Mouse (Mus musculus) cerebellum, adult 9-10 months (tissue): ENCODE data around the gene Gpd1.

Experiments used
- DNase-seq: peaks from one replicate; pipeline ENCODE4 v3.0.0; 2022

The Gpd1 gene

DNA sequence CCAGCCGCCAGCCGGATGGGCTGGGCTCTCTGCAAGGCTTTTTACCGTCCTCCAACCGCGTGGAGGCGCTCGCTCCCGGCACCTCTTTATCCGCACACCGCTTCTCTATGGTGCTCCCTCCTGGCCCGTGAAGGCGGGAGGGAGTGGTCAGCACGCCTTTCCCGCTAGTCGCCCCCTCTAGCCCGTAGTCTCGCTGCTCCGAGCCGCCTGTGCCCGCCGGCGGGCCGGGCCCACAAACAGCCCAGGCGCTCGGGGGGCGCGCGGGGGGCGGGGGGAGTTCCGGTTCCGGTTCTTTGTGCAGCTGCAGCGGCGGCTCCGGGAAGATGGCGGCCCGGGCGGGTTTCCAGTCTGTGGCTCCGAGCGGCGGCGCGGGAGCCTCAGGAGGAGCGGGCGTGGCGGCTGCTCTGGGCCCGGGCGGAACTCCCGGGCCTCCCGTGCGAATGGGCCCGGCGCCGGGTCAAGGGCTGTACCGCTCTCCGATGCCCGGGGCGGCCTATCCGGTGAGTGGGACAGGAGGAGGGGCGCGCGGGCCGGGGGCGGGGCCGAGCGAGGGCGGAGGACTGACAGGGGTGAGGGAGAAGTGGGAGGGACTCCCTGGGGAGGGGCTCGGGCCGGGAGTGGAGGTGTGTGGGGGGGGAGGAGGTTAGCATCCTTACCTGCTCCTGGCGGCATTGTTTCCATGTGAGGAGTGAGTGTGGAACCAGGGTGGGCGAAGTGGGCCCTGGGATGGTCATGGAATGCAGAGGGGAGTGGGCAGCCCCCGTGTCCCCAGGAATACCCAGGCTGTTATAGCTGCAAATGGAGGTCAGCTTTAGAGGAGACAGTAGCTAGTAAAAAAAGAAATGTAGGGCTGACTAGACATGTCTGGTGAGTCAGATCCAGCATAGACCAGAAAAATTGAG is 15.1 kb upstream of the Gpd1 start, which contains the start of gene Smarcd1:
Gene Smarcd1, plus strand, starts transcription at position 131 of the 902 bp plus-strand sequence.
- peak; percentile 93 for DNase-seq

DNA sequence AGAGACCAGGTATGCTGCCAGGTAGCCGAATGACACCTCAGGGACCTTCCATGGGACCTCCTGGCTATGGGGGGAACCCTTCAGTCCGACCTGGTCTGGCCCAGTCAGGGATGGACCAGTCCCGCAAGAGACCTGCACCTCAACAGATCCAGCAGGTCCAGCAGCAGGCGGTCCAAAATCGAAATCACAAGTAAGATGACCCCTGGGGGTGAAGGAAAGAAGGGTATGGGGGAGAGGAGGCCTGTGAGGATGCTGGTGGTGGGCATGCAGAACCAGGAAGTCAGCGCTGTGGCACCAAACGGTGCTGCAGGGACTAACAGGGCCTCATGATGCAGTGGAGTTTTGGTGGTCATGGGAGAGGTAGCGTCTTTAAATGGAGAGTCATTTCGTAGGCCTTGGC is 14.2 kb upstream of the Gpd1 start:
- DNase-seq: no peak

DNA sequence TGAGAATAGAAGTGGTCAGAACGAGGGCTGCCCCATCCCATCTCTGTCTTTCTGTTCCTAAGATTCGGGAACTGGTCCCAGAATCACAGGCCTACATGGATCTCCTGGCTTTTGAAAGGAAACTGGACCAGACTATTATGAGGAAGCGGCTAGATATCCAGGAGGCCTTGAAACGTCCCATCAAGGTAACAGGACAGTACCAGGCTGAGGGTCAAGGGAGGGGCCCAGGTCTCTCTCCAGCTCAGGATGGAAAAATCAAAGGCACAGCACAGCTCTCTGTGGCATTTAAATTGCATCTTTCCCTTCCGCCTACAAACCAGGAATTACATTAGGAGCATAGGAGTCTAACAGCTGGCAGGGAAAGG is 13.7 kb upstream of the Gpd1 start:
- DNase-seq: no peak

DNA sequence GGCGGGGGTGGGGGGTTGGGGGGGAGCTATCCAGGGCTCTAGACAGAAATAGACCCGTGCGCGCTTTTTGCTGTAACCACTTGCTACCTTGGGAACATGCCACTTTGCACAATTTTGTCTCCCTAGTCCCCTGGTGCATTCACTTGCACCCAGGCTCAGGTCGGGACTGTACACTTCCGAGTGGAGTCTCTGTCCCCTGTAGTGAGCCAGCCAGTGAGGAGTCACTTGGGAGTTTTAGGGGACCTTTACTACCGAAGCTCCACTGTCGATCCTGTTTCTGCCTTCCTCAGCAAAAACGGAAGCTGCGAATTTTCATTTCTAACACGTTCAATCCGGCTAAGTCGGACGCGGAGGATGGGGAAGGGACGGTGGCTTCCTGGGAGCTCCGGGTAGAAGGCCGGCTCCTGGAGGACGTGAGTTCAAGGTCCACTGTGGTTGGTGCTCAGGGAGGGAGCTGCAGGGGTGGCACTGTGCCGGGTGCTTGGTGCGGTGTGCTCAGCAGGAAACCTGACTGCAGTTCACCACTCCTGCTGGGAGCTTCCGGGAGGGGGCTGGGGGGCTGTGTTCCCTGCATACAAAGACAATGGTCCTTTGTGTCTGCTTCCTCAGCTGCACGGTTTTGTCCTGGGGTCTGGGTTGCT is 13.2 kb upstream of the Gpd1 start:
- no peak for DNase-seq

DNA sequence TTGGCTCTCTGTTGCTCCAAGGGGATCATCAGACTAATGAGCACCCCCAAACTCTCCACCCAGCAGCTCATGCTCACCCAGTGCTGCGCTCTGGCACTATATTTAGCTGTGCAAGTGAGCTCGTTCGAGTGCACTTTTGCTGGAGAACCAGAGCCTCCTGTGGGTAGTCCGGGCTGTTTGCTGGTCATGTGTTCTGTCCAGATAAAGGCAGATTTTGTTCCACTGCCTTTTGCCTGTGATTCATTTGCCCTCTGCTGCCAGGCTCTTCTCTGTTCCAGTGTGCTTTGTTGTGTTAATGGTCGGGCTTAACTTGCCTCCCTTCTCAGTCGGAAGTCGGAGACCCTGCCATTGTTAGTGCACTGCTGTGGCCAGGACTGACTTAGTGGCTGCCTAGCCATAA is 12.4 kb upstream of the Gpd1 start:
- no peak for DNase-seq

DNA sequence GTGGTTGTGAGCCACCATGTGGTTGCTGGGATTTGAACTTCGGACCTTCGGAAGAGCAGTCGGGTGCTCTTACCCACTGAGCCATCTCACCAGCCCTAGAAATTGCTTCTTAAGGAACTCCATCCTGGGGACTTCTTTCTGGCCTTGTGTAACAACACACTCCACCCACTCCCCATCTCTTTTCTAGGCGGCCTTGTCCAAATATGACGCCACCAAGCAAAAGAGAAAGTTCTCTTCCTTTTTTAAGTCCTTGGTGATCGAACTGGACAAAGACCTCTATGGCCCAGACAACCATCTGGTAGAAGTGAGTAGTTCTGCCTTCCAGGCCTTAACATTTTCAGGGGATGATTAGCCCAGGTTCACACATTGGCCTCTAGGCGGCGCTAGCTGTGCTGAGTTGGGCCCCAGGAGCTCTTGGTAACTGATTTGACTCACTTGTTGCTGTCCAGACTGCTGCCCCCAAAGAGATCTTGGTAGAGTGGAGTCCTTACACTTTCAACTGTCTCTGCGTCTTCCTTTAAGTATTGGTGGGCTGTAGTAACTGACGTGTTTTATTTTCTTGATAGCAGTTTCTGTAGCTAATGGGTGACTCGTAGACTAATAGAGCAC is 11.8 kb upstream of the Gpd1 start, which contains the start of gene Gm17349:
Gene Gm17349, minus strand, starts transcription at position 51 of the 609 bp plus-strand sequence.
- DNase-seq: peak; percentile 81

DNA sequence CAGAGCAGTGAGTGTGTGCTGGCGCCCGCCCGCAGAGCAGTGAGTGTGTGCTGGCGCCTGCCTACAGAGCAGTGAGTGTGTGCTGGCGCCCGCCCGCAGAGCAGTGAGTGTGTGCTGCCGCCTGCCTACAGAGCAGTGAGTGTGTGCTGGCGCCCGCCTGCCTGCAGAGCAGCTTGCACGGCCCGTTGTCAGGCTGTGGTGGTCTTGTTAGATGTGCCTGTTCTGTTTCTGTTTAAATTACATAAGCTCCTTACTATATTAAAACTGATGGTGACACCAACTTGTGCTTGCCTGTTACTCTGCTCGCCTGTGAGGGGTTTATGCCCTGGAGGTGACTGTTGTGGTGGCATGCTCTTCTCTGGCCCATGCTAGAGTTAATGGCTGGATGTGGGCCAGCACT is 9.1 kb upstream of the Gpd1 start:
- DNase-seq: no peak

DNA sequence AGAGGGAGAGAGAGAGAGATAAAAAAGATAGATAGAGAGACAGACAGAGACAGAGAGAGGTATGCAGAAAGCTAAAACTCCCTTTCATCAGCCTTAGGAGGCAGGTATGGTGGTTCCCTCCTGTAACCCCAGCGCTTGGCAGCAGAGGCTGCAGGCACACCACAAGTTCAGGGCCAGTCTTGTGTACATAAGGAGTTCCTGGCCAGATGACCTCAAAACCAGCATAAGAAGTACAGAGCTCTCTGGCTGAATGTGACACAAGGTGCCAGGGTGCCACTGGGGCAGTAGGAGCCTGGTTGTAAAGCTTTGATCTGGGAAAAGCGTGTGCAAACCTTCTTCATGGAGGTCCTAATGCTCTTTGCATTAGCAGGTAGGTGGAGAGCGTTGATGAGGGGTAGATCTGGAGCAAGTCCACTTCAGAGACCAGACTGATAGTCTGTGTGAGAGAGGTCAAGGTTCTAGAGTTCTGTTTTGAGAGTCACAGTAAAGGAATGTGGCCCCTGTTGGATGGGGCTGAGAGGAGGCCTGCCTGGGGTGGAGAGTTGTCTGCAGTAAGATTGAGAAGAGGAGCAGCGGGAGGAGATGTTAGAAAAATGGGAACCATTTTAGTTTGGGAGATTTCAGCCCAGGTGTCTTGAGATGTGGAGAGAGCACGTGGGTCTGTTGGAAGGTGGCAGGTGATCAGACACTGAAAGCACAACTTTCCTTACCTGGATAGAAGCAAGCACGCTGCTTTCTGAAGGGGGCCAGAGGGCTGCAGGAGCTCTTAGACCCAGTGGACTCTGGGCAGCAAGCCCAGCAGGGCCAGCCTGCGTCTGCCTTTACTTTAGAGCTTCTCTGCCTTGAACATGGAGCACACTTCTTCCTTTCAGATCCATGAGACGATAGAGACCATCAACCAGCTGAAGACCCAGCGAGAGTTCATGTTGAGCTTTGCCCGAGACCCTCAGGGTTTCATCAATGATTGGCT is 6.8 kb upstream of the Gpd1 start:
- DNase-seq: peak; percentile 22

DNA sequence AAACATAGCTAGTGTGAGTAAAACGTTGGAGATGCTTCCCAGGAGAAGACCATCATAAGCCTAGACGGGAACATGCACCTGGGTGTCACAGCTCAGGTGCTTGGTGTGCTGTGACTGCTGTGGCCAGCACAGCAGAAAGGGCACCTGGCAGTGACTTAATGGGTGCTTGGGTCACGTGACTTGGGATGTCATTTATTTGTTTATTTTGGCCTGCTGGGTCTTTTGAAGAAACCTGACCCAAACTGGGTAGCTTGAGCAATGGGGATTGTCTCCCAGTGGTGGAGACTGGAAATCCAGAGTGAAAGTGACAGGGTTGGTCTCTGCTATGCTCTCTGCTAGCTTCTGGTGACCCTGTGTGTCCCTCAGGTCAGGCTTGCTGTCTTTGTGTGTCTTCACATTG is 5.8 kb upstream of the Gpd1 start:
- DNase-seq: no peak

DNA sequence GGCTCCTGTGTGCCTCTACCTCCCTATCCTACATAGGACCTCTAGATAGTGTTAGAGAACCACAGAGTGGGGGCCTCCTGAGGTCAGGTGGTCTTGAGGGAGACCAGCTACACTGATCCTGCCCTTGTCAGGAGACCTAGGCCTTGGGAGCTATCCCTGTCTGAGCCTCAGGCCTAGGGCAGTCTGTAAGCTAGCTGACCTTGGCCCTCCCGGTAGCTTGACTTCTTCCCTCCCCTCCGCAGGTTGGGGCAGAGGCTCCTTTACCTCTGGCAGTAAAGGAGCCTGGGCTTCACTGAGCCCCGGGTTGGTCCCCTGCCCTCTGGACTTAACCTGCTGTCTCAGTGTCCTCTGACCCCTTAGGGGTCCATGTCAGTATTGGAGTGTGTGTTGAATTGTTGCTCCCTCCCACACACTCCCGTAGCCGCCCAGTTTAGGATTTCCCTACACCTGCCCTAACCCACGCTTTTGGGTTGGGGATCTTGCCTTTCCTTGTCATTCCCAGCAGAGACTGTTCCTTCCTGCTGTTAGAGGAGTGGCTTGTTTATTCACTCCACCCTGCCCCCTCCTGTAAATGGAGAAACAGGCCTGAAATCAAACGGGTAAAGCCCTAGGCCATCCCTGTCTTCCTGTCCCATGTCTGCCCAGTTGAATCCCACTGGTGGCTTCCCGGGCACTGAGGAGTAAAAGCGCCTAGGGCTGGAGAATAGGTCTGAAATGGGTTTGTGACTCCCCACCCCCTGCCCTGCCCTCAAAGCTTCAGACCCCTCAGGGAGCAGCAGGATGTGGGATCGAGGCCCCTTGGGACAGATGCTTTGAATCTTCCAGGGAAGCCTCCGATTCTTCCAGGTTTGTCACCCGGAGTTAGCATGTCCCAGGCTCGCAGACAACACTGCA is 4.4 kb upstream of the Gpd1 start:
- peak; percentile 44 for DNase-seq

DNA sequence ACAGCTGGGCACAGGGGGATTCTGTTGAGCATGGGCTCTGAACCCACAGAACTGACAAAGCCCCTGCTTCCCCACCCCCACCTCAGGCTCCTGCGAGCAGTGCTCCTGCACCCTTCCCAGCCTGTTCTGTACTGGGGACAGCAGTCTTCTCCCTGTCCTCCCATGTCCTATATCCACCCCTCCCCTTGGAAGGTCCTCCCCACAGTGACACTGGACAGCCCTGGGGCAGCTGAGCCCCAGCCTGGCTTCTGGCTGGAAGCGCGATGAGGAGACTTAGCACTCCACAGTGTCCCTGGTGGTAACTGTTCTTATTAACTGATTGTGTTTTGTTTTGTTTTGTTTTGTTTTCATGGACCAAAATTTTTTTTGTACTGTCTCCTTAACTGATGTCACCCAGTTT is 3.7 kb upstream of the Gpd1 start:
- no peak for DNase-seq

DNA sequence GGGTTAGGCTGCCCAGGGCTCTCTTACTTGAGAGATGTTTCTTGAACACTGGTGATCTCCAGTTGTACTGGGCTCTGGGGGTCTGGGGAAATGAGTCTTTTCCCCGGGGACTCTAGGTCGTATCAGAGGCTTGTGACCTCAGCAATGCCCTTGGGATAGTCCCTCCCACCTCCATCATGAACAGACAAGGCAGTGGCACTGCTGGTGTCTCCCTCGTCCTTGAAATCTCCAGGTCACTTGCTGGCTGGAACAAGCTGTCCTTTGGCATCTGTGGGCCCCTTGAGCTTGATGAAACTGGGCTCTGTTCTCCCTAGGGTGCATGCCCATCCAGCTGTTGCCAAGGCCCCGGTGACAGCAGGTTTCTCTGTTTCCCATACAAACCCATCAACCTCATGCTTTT is 3.1 kb upstream of the Gpd1 start:
- peak; percentile 62 for DNase-seq

DNA sequence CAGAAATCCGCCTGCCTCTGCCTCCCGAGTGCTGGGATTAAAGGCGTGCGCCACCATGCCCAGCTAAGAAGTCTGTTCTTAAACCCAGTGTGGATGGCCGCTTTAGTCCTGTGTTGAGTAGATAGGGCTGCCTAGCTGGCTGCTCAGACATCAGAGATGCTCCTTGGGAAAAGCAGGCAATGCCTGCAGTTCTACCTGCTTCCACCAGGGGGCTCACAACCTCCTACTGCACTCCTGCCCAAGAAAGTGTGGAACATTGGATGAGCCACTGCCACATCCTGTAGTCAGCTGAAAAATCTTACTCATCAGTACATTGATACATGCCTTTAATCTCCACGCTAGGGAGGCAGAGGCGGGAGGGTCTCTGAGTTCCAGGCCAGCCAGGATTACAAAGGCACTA is 2.5 kb upstream of the Gpd1 start:
- DNase-seq: peak; percentile 93

DNA sequence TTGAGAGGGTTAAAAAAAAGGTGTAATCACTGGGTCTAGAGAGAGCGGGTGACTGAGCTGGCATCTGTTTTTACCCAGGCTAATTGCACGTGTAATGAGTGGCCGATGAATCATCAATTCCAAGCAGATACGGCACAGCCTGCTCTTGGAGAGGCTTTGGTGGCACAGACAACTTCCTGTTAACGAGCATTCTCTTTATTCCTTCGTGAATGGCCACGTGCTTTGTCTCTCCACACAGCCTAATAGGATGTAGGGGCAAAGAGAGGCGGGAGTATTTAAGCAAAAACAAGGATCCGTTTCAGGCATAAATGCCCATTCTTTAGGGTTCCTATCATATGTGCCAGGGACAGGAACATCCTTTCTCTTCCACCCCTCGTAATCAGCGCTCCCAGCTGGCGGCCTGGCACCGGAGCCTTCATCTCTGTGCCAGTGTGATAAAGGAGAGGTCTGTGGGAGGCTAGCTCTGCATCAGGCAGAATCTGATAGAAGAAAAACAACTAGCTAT is 1.9 kb upstream of the Gpd1 start:
- peak; percentile 75 for DNase-seq

DNA sequence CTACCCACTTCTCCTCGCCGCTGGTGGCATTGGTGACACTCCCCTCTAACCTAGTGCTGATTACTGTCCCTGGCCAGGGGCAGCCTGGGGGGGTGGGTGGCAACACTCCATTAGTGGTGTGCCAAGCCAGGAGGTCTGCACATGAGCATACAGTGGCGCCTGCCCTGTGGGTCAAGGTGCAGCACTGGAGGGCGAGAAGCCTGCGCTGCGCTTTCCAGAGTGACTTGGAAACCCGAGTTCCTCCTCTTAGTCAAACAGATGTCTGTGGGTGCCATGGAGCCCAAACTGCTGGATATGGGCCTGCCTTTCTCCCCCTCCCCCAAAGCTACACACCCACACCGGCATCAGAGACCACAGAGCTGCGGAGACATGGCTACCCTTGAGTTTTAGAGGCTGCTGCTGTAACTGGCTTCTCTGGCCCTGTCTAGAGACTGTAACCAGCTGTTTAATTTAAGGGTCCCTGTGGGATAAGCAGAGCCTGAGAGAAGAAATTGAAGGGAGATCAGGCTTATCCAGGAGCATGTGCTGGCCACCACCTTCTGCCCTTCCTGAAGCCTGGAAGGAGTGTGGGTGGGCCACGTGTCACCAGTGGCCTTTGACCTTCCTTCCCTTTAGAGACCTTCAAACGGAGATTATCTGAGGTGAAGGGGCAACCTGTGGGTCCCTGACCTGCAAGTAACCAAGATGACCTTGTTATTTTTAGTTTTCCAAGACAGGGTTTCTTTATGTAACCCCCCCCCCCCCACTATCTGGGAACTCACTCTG is 1.2 kb upstream of the Gpd1 start:
- peak; percentile 61 for DNase-seq

DNA sequence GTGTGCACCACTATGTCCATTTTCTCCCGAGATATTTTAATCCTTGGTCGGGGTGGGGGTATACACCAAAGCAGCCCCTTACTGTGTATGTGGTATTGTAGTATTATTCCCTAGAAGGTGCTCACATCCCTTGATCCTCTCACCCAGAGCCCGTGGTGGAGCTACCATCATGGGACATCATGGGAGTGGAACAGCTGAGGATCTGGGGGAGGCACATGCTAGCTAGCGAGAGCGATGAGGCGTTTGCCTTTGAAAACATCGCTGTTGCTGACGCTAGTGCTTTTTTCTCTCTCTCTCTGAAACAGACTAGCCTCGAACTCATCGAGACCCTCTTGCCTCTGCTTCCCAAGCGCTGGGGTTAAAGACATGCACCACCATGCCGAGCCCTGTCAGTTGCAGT is 501 bp upstream of the Gpd1 start:
- peak; percentile 65 for DNase-seq

DNA sequence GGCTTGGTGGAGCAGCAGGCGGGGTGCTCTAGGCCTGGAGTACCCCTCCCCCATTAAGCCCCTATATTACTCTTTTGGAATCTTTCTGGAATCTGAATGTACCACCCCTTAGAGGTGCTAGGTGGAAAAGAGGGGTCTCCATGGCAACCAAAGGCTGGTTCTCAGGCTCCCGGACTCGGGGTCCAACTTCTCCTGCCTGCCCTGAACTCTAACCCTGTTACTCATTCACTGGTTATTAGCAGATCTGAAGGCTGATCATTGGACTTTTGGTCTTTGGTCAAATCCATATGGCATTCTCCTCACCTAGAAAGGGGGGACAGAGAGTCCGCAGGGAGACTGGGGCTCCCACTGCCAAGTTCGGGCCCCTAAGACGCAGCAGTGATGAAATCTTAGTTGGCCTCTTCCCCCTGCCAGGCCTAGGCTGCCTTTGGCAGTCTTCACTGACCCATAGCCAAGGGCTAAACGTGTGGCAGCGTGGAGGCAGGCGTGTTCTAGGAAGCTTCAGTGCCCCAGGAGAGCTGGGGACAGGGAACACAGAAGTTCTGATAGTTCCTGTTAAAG is 1.2 kb downstream of the Gpd1 start:
- peak; percentile 76 for DNase-seq

DNA sequence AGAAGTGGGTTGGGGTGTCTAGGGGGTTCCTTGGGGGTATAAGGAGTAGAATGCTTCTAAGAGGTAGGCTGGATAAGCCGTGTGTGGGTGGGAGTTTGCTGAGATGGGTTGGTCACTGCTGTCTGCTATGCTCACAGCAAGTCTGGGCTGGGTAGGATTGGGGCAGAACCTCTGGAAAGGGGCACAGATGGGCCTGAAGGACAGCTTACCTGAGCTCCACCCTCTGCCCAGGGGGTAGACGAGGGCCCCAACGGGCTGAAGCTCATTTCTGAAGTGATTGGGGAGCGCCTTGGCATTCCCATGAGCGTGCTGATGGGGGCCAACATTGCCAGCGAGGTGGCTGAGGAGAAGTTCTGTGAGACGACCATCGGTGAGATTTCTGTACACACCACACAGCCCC is 2.5 kb downstream of the Gpd1 start:
- DNase-seq: no peak

DNA sequence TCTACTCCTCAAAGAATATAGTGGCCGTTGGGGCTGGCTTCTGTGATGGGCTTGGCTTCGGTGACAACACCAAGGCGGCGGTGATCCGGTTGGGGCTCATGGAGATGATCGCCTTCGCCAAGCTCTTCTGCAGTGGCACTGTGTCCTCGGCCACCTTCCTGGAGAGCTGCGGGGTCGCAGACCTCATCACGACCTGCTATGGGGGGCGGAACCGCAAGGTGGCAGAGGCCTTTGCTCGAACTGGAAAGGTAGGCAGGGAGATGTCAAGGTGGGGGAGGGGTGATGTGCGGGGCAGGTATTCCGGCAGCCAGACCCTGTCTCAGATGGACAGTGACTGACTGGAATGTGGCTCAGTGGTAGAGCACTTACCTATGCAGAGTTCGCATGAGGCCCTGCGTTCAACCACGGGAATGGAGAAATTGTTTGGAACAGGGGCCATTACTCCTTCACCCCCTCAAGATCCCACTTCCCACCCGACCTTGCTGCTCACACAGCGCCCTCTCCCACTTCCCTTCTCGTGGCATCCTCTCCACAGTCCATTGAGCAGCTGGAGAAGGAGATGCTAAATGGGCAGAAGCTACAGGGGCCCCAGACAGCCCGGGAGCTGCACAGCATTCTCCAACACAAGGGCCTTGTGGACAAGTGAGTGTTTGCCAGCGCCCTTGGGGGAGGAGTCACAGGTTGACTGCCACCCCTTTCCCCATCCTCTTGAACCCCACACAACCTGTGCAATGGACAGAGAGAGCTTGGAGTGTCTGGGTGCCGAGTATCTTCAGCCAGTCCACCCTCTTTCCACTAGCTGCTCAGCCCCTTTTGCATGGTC is 4.8 kb downstream of the Gpd1 start:
- peak; percentile 54 for DNase-seq
